Mouse (Mus musculus) NIH3T3 (cell line): Measurements from ENCODE around the gene Spred1.
"Not testable (repeated sequence)": the region's sequence is repeated elsewhere in the genome, so short reads cannot be mapped to it uniquely, and the experiment has no call there.

ENCODE experiments used
- DNase-seq: peaks from one replicate; pipeline ENCODE4 v3.0.0-alpha.2; 2012; ENCODE audit warnings: low read depth

Gene Spred1

DNA sequence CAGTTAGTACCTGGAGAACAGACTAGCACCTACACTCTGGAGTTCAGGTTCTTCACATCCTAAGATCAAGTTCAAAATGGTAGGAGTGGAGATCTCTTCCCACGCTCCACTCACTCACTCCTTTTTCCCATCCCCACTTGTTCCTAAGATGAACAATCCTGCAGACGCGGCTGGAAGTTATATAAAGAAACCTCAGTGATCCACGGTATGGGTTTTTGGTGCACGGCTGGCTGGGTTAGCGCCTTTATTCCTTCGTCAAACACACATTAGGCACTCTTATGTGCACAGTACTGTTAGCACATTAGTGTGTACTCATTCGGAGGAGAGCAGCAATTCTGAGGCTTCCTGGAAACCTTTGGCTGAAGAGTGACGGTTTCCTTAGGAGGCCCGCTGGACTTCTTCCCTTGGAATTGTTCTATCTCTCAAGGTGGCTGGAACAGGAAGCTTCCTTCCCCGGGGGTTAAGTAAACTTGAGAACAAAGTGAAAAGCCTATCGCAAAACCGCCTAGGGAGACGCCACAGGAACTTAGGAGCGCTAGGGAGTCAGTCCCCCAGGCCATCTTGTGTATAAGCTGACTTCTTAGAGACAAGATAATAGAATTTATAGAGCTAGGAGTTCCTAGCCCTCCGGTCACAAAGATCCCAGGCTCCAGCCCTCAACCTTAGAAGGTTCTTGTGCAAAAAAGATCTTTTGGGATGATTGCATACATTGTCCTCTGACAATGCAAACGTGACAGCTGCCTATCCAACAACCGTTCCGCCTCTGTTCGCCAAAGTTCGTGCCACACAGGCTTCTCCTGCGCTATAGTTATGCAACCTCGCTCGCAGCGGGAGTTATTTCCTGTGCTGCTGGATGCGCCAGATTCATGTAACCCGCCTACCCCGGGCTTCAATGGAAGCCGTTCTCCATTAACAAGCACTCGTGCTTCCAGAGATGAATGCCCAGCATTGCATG is 1.6 kb upstream of the Spred1 start:
- peak; percentile 88 for DNase-seq

DNA sequence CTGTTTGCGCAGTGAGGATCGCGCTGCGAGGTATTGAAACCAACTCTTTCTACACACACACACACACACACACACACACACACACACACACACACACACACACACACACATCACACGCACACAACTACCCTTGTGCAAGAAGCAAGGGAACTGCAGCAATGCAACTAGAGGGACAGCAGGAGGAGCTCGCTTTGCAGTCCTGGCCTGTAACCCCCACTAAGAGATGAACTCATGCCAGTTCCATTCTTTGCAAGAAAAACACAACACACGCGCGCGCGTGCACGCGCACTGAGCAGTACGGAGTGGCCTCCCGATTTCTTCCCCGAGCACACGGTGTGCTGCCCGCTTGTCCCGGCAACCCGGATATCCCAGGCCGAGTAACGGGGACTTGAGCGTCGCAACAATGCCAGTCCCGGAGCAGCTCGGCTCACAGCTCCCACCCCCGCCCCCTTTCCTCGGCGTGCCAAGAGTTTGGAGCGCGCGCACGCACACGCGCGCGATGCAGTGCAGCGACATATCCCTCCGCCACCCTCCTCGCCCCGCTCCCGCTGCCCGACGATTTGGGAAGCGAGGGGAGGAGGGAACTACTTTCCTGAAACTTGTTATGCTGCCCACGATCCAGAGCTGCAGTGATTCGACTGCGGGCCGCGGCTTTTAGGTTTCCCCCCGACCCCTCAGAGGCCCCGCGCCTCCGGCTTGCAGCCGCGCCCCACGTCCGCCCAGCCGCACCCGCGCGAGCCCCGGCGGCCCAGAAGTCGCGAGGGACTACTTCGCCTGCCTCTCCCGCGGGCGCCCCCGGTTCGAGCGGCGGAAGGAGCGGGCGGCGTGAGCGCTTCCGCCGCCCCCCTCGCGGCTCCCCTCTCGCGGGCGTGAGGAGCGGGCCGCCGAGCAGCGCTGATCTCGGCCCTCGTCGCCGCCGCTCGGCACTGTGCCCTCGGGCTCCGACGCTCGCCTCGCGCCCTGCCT is 645 bp upstream of the Spred1 start:
- DNase-seq = peak; percentile 96

DNA sequence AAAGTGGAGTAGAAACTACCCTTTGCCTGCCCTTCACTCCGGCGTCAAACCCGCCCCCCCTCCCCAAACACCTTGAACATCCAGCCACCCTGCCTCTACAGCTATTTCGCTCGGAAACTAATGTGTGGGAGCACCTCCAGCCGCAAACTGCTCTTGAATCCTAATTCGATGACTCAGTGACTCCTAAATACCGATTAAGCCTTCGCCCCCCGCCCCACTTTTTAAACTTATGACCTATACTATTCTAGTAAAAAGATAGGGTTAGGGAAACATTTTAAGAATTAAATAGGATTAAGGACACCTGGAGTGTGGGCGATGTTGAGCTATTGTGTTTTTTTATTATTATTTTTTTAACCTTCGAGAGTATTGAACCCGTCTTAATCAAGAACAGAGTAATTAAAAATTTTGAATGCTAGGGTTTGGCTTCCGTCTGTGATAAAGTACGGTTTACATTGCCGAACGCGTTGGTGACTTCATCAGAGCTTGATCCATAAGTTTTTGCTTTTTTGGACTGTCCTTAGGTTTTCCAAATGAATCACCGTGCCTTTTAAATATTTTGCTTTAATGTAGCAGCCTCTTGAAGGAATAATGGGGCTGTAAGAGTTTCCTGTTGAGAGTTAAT is 921 bp downstream of the Spred1 start:
- DNase-seq = no peak

DNA sequence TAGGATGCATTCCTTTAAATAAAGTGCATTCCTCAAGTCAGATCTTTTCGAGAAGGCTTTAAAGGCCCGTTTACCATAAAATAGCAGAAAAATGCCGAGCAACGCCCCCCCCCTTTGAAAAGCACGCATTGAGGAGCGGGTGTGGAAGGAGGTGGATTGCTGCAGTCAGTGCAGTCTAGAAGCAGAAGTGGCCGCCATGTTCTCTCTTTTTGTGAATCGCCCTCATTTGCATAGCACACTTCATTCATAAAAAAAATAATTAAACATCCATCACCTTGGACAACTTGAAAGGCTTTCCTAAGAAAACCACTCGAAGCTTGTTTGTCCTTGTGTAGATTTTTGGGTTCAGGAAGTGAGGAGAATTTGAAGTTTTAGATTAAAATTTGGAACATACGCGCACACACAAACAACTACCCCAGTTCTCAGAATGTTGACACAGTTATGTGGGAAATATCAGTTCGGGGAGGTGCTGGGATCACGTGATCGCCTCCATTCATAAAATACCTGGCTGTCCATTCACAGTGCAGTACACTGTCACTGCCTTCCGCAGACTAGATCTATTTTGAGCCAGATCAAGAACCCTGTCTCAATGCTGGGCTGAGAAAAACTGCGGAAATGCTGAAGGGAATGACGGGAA is 1.6 kb downstream of the Spred1 start:
- DNase-seq = peak; percentile 76

DNA sequence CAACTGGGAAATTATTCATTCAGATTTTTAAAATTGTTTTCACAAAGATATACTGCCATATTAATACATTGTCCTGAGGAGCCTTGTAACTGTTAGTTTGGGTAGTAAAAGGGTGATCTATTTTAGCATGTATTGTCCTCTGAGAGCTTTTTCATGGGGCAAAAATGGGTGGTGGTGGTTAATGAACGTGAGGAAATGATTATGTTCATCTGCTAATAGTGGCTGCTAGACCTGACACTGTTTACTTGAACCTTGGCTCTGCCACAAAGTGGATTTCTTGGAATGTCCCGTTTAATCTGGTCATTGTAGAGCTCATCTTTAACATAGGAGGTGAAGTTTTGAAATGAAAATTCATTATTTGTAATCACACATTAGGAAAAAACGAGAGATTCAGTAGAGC is 2.5 kb downstream of the Spred1 start:
- DNase-seq = no peak

DNA sequence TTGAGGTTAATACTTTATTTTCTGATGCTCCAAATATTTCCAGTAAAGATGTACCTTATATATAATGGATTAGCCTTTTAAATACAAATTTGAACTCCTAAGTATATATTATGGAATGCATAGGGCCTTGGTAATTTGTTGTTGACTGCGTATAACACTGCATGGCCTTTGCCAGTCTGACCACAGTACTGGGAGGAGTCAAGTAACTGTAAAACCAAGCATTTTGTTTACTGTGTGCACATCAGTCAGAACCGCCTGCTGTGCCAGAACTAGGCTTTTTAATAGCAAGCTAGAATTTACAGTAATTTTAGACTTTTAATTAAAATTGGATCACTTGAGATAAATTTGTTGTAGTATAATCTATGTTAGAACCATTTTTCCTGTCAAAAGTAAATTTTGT is 3.7 kb downstream of the Spred1 start:
- no peak for DNase-seq

DNA sequence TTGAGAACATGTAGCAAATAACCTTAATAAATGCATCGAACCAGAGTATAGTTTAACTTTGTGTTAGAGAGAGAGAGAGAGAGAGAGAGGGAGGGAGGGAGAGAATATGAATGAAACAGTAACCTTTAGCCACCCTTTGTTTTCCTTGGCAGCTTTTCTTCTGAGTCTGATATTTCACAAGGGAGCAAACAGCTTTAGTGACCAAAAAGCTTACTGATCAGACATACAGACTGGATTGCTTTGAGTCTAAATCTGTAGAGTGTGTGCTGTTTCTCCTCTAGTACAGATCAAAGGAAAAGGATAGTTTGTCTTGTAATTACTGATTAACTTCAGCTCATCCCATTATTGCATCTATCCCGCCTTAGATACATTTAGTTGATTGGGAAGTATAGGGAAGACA is 8.0 kb downstream of the Spred1 start:
- DNase-seq = peak; percentile 48

DNA sequence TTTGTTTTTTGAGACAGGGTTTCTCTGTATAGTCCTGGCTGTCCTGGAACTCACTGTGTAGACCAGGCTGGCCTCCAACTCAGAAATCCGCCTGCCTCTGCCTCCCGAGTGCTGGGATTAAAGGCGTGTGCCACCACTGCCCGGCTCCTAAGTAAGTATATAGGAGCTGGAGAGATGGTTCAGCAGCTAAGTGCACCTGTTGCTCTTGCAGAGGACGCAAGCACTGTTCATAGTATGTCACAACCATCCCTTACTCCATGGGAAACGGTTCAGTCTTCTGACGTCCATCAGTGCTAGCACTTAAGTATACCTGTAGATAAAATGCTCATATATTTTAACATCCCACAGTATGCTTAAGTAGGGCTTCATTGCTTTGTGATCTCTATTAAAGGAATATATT is 9.9 kb downstream of the Spred1 start:
- not testable (repeated sequence) for DNase-seq

DNA sequence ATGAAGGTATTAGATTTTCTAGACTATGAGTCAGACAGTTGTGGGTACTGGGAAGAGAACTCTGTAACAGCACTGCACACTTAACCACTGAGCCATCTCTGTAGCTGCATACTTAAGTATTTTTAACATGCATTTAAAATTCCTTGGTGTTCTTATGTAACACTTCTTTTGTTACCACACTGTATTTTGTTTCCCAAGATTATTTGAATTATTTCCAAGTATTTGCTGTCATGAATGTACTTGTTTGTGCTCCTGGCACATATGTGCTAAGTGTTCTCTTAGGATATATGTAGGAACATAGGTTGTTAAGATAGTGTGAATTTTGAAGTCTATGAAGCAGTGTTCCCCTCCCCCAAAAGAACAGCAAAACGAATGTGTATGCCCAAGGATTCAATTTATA is 10.7 kb downstream of the Spred1 start:
- DNase-seq = no peak

DNA sequence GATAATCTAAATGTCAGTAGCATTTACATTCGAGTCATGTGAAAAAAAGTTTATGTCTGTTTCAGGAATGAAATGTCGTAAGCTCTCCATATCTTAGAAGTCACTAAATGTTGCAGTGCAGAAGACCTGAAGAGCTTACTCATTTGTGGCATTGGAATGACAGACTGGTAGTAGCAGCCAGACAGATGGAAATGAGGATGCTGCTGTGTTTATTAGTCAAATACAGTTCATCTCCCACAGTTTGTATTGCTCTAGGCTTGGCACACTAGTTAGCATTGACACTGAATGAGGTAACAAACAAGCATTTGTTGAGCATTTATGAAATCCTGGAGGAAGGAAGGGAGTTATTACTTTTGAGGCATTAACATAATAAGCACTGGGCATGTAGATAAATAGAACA is 12.4 kb downstream of the Spred1 start:
- DNase-seq = no peak

DNA sequence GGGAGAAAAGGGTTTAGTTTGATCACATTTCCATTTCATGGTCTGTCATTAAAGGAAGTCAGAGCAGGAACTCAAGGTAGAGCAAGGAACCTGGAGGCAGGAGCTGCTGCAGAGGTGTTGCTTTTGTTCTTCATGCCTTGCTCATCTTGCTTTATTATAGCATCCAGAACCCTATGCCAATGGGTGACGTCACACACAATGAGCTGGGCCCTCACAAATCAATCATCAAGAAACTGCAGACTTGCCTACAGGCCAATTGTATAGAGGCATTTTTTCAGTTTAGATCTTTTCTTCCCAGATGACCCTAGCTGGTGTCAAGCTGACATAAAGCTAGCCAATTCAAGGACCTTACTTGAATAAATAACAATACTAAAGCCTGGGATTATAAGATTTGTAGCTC is 16.6 kb downstream of the Spred1 start:
- no peak for DNase-seq

DNA sequence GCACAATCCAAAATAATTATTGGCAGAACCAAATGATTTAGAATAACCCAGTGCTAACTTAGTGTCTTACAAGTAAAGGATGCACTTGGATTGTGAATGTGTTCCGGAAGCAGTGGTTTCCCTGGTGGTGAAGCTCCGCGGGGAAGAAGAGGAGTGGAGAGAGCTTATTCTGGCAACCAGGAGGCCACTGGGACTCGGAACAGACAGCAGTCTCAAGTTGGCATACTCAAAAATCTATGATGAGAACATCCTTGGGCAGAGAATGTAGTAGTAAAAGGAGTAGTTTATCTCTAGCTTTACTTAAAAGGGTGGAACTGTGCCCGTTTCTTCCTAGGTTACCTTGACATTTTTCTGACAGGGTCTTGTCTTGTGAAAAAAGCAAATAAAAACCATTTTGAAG is 17.8 kb downstream of the Spred1 start:
- DNase-seq = no peak

DNA sequence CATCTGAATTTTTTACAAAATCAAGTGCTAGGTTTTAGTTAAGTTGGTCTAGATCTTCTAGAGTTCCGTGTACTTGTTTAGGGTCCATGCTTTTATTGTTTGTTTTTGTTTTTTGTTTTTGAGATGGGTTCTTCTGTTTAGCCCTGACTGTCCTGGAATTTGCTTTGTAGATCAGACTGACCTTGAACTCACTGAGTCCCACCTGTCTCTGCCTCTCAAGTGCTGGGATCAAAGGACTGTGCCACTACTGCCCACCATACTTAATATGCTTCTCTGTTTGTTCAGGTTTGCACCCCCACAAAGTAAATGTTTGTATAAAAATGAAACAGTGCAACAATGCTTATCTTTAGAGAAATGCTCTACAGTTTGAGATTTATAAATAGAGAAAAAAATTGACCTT is 18.8 kb downstream of the Spred1 start:
- no peak for DNase-seq

DNA sequence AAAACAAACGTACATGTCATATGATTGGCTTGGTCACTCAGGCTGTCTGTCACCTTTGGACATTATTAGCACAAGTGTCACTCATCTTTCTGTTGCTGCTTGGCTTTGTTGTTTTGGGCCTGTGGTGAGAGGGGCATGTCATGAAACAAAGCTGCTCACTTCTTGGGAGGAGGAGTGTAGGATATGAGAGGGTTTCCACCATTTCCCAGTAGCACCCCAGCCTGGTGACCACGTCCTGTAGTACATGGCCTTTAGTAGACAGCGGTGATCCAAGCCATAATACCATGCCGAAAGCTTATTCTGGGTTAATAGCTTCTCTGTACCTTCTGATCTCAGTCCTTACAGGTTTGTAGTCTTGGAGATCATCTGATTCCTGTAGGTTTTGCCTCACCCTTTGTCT is 21.9 kb downstream of the Spred1 start:
- no peak for DNase-seq

DNA sequence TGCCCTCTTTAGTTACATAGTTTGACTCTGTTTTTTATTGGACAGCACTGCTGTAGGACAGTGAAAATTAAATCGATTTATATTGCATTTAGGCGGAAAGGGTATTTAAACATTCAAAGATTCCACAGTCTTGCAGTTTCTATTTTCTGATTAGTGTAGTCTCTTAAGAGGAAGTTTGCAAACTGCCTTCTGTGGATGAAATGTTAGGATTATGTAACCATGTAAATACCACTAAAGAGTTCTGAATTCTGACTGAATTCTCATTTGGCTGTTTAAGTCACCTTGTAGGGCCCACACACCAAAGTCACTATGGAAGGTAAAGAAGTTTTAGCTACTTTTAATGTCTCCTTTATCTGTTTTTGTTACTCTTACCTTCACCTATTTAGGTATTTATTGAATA is 24.9 kb downstream of the Spred1 start:
- no peak for DNase-seq

DNA sequence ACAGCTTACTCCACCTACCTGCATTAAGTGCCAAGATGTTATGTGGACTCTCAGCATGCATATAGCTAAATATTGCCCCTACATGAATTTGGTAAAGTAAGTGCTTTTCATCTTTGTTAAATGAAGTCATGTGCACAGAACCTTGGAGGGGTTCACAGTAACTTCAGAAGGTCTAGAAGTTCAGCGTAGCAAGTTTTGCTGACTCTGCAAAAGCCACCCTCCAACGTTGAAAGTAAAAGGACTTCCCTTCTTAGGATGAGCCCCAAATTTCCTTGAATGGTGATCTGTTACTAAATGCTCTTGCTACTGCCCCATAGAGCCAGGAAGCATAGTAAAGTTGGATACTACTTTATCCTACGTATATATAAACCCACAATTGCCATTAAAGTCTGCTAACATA is 25.4 kb downstream of the Spred1 start:
- DNase-seq = no peak

DNA sequence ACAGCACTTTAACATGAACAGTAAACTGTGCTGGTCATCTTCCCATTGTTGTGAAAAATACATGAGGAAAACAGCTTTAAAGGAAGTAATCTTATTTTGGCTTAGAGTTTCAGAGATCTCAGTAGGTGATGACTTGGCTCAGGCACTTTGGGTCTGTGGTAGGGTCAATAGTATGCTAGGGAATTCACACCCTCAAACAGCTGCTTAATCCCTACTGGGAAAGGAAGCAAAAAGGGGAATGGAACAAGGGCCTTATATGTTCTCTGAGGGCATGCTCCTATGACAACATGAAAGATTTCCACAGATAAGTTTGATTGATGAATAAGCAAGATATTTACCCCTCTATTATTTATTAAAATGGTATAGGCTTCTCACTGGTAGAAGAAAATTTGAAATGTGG is 31.0 kb downstream of the Spred1 start:
- no peak for DNase-seq

DNA sequence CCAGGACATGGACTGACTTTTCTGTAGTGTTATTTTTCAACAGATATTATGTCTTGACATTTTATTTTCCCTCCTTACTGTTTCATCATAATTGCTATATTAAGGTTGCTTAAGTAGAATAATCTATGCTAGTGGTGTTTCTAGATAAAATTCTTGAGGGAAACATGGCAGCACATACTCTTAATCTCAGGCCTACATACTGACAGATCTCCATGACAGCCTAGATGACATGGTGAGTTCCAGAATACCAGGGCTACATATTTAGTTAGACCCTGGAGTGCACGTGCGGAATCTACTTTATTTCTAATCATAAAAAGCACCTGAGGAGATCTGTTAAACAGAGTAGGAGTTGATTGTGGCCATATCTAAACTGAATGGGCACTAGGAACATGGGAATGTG is 47.2 kb downstream of the Spred1 start:
- DNase-seq = no peak

DNA sequence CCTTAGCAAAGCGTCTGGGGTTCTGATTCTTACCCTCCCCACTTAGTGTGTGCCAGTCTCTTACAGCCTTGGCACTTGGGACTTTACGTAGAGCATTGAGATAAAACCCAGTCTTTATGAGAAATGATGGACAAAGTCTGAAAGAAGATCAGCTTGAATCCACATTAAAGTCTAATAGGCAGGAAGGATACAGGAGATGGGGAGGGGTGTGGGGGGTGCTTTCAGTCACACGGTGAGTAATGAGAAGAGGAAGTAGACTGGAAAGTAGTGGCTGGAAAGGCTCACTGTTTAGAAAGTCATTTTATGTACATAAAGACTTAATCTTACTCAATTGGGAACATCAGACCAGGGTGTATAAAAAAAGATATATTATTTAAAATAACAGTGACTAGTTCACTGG is 47.9 kb downstream of the Spred1 start:
- DNase-seq = no peak

DNA sequence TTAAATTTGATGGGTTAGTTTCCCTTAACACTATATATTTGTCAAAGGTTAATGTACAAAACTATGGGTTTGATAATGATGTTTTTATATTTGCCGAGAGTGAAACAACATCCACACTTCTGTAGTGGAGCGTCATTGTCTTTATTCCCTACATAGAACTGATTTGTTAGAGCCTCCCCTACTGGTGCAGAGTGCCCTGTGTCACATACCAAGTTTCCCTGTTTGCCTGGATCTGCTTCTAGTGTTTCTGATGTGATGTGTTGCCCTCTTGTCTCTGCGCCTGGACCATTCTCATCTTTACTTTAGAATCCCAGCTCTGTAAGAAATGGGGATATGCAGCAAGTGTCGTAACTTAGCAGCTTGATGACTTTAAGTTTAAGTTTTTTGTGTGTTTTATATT is 51.8 kb downstream of the Spred1 start:
- peak; percentile 30 for DNase-seq

DNA sequence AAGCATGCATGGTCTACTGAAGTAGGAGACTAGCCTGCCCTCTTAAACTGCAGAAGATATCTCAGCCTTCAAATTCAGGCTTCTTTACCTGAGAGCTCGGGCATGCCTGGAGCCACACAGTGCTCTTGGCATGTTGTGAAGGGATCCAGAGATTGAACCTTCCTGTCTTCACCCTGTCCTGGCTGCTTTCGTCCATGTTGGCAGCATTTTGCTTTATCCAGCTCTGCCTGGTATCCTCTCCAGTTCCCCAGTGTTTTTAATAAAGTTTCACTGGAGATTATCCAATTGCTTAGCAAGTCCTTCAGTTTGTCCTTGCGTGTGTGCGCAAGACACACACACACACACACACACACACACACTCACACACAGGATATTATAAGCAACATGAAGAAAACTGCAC is 54.9 kb downstream of the Spred1 start:
- no peak for DNase-seq

DNA sequence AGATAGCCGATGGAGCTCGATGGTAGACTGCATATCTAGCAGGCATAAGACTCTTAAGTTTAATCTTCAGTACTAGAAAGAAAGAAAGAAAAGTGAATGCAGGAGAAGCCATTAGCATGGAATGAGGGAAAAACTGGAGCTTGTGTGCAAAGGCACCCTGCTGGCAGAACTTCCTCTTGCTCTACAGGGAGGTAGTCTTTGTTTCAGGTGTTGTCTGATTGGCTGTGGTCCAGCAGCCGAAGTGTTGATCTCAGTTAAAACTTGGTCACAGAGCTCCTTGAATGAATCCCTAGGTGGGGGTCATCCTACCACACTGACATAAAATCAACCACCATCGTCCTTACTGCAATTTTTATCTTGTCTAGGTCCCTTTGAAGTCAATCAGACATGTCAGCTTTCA is 55.8 kb downstream of the Spred1 start:
- DNase-seq = no peak
